ENCODE assay signal across 25 mouse cellular contexts in the genomic region with DNA sequence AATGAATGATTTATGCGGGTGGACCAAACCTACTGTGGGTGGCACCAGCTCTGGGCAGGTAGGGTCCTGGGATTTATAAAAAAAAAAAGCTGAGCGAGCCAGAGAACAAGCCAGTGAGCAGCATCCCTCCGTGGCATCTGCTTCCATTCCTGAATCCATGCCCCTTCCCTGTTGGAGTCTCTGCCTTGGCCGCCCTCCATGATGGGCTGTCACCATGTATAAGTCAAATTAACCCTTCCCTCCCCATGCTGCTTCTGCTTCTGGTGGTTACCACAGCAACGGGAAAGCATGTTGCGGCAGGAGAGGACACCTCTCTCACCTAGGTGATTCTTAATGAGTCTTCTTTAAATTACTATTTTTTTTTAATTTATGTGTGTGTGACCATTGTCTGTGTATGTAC.
"Had no signal": no experiment of that assay in that cellular context is flagged by ENCODE, and none has a peak within 500 bp of the region (broad histone marks: within the 10 kb centered on the region; RNA-seq: fewer than 3 reads in every experiment).

No protein-coding gene starts in this region.

- H3K4me1 ChIP-seq: heart, embryonic 10.5 days; heart, embryonic 12.5 days; hindbrain, embryonic 10.5 days; intestine, embryonic 15.5 days; limb, embryonic 12.5 days had no signal

- ATAC-seq: hindbrain, embryonic 16.5 days; inflammation-experienced regulatory T-cells, adult 6 months; intestine, embryonic 15.5 days; intestine, postnatal 0 days had no signal

- H3K9ac ChIP-seq: heart, embryonic 12.5 days; hindbrain, embryonic 12.5 days; hindbrain, embryonic 14.5 days; intestine, embryonic 15.5 days; limb, embryonic 12.5 days had no signal

- H3K9me3 ChIP-seq: heart, embryonic 10.5 days; heart, embryonic 12.5 days; hindbrain, embryonic 10.5 days; hindbrain, embryonic 12.5 days; intestine, embryonic 15.5 days; limb, embryonic 10.5 days; limb, embryonic 12.5 days had no signal

- H3K36me3 ChIP-seq: heart, embryonic 10.5 days; heart, embryonic 12.5 days; hindbrain, embryonic 10.5 days; hindbrain, embryonic 12.5 days; intestine, embryonic 15.5 days; limb, embryonic 10.5 days; limb, embryonic 12.5 days had no signal

- DNase-seq: gastrocnemius, adult 2 months; gastrocnemius, postnatal 10 days; gastrocnemius, postnatal 25 days; heart, adult 18-20 months; heart, postnatal 10 days; heart, postnatal 4 days; kidney, adult 18-20 months; kidney, adult 8-10 months; kidney, postnatal 10 days; kidney, postnatal 25 days; kidney, postnatal 4 days; liver had no signal

- H3K27ac ChIP-seq: gastrocnemius, adult 2 months; heart, embryonic 10.5 days; hindbrain, embryonic 10.5 days; hindbrain, embryonic 12.5 days; hindbrain, embryonic 14.5 days; intestine, embryonic 15.5 days; layer of hippocampus, adult 2 months; limb, embryonic 10.5 days; limb, embryonic 12.5 days had no signal

- H3K4me3 ChIP-seq: gastrocnemius, adult 2 months; heart, embryonic 10.5 days; heart, embryonic 12.5 days; hindbrain, embryonic 10.5 days; hindbrain, embryonic 12.5 days; intestine, embryonic 15.5 days; layer of hippocampus, adult 2 months; limb, embryonic 10.5 days; limb, embryonic 12.5 days had no signal

- H3K4me2 ChIP-seq: heart, embryonic 12.5 days; hindbrain, embryonic 12.5 days; hindbrain, embryonic 14.5 days; intestine, embryonic 15.5 days; limb, embryonic 12.5 days; liver, embryonic 11.5 days had no signal
